Mouse (Mus musculus) limb, embryonic 12.5 days (tissue): ENCODE results near the gene Sult1c1. TPM values are rescaled to one million over a fixed set of nuclear protein-coding genes. Genes with fewer than 3 reads are reported as not detected.
"Not testable (repeated sequence)": the region's sequence is repeated elsewhere in the genome, so short reads cannot be mapped to it uniquely, and the experiment has no call there.

Experiments used
- ATAC-seq: fragments of 200-750 bp; cut with Nextera tagmentation; 2 replicates; pipeline ENCODE4 v1.8.0; 2017; ENCODE audit warnings: low read depth, moderate TSS enrichment; ENCODE audit not compliant: insufficient number of reproducible peaks, insufficient read depth, low FRiP score, low TSS enrichment
- H3K27ac ChIP-seq: fragments of 300-500 bp; sonication (generic); 2 replicates; pipeline ENCODE4 v1.5.1; 2016; ENCODE audit warnings: mild to moderate bottlenecking, moderate library complexity
- H3K27me3 ChIP-seq: fragments of 300-500 bp; sonication (generic); 2 replicates; pipeline ENCODE4 v1.6.1; 2016; ENCODE audit warnings: mild to moderate bottlenecking, moderate library complexity
- H3K36me3 ChIP-seq: fragments of 300-500 bp; sonication (generic); 2 replicates; pipeline ENCODE4 v1.6.1; 2016; ENCODE audit warnings: mild to moderate bottlenecking, moderate library complexity
- H3K4me1 ChIP-seq: fragments of 300-500 bp; sonication (generic); replicated peaks from 2 replicates; pipeline ENCODE4 v1.6.1; 2016
- H3K4me2 ChIP-seq: fragments of 300-500 bp; sonication (generic); 2 replicates; pipeline ENCODE4 v1.6.1; 2016; ENCODE audit warnings: mild to moderate bottlenecking, moderate library complexity
- H3K4me3 ChIP-seq: fragments of 300-500 bp; sonication (generic); replicated peaks from 2 replicates; pipeline ENCODE4 v1.5.1; 2016; ENCODE audit warnings: mild to moderate bottlenecking
- H3K9ac ChIP-seq: fragments of 300-500 bp; sonication (generic); replicated peaks from 2 replicates; pipeline ENCODE4 v1.6.1; 2016; ENCODE audit warnings: mild to moderate bottlenecking, moderate library complexity
- H3K9me3 ChIP-seq: fragments of 300-500 bp; sonication (generic); 2 replicates; pipeline ENCODE4 v1.6.1; 2016; ENCODE audit warnings: mild to moderate bottlenecking, moderate library complexity
- WGBS: fragments of 180-500 bp; shearing (Covaris S2); methylation state at CpG from one replicate; pipeline ENCODE4 v1.1.7; 2016; 5-methylcytosine and 5-hydroxymethylcytosine counted together
- polyA plus RNA-seq: library from polyadenylated mRNA; unstranded; fragments of >200 nt; fragmentation: Nextera tagmentation; extraction: Ambion mirVana; gene quantifications from 2 replicates; pipeline ENCODE4 v1.2.1, GENCODE M21; 2016

Gene Sult1c1
- not detected in 2 replicates for polyA plus RNA-seq

GRCm38 (mm10) chr17:53990574-53990973 lies at the start of gene Sult1c1:
Gene Sult1c1 (minus strand): TSS chr17:53990674.
- H3K4me1 ChIP-seq = no peaks in the 10 kb centered on the region
- no peaks in the 10 kb centered on the region for H3K36me3 ChIP-seq
- H3K27me3 ChIP-seq = no peaks in the 10 kb centered on the region
- H3K4me2 ChIP-seq = no peak within 1 kb of the TSS
- no peak within 1 kb of the TSS for H3K27ac ChIP-seq
- H3K4me3 ChIP-seq = no peak within 1 kb of the TSS
- no peak for ATAC-seq
- no peak within 1 kb of the TSS for H3K9ac ChIP-seq
- WGBS = 89% methylated on average over 6 of the region's 6 CpGs
- no peaks in the 10 kb centered on the region for H3K9me3 ChIP-seq

DNA sequence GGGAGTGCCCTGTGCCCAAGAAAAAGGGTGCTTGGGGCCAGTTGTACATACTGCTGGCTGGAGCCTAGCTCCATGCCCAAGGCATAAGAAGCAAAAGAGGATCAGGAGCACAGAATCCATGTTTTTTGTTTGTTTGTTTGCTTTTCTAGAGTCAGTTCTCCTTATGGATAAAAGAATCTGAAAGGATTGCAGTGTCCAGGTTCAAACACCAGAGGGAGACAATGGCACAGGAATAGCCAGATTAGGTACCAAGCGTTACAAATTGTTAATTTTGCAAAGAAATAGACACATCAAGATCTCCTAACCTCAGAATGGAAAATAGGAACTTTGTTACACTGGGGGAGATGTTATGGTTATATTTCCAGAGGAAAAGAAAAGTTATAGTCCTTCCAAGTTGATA lies 23.7 kb upstream of the Sult1c1 start:
- WGBS = 9% methylated on average over 1 of the region's 1 CpGs
- Histone ChIP-seq H3K36me3 (no peaks in the 10 kb centered on the region), H3K4me2 (no peak overlapping the region), H3K9me3 (no peaks in the 10 kb centered on the region), H3K4me1 (no peaks in the 10 kb centered on the region), H3K27me3 (no peaks in the 10 kb centered on the region), H3K27ac (no peak overlapping the region), H3K4me3 (no peak overlapping the region), H3K9ac (no peak overlapping the region)
- ATAC-seq = no peak

GRCm38 (mm10) chr17:54011196-54011595 lies 20.7 kb upstream of the Sult1c1 start:
- Histone ChIP-seq H3K9me3 (no peaks in the 10 kb centered on the region), H3K27ac (no peak overlapping the region), H3K4me3 (no peak overlapping the region), H3K4me2 (no peak overlapping the region), H3K36me3 (no peaks in the 10 kb centered on the region), H3K4me1 (no peaks in the 10 kb centered on the region), H3K9ac (no peak overlapping the region), H3K27me3 (no peaks in the 10 kb centered on the region)
- no peak for ATAC-seq

- H3K4me2 ChIP-seq, H3K4me1 ChIP-seq, H3K4me3 ChIP-seq, H3K27ac ChIP-seq, H3K27me3 ChIP-seq, H3K9me3 ChIP-seq, ATAC-seq, H3K9ac ChIP-seq, H3K36me3 ChIP-seq: not testable (repeated sequence)
- WGBS = 92% methylated on average over 1 of the region's 1 CpGs
These were observed 20.1 kb upstream of the Sult1c1 start for GRCm38 (mm10) chr17:54010536-54010935.

- no peak overlapping the region for H3K9ac ChIP-seq
- ATAC-seq = no peak
- 70% methylated on average over 4 of the region's 4 CpGs for WGBS
These were observed 13.0 kb upstream of the Sult1c1 start for GRCm38 (mm10) chr17:54003522-54003921.

GRCm38 (mm10) chr17:53973606-53974005 lies 16.9 kb downstream of the Sult1c1 start:
- no peak for ATAC-seq
- WGBS = 82% methylated on average over 4 of the region's 4 CpGs
- Histone ChIP-seq H3K4me2 (no peak overlapping the region), H3K36me3 (no peaks in the 10 kb centered on the region), H3K27ac (no peak overlapping the region), H3K4me3 (no peak overlapping the region), H3K4me1 (no peaks in the 10 kb centered on the region), H3K27me3 (no peaks in the 10 kb centered on the region), H3K9me3 (no peaks in the 10 kb centered on the region), H3K9ac (no peak overlapping the region)

More at GRCm38 (mm10) chr17:54003522-54003921, 13.0 kb upstream of the Sult1c1 start:
- Histone ChIP-seq H3K4me1 (no peaks in the 10 kb centered on the region), H3K4me2 (no peak overlapping the region), H3K27me3 (no peaks in the 10 kb centered on the region), H3K27ac (no peak overlapping the region), H3K4me3 (no peak overlapping the region), H3K36me3 (no peaks in the 10 kb centered on the region), H3K9me3 (no peaks in the 10 kb centered on the region)

- 92% methylated on average over 19 of the region's 19 CpGs for WGBS
- H3K27me3 ChIP-seq = no peaks in the 10 kb centered on the region
- H3K4me2 ChIP-seq = no peak overlapping the region
- H3K4me3 ChIP-seq = no peak overlapping the region
- H3K9me3 ChIP-seq = 0 out of 2 replicates have a peak, but pooled peaks cover 8% of the 10 kb centered on the region
- no peak overlapping the region for H3K27ac ChIP-seq
- no peaks in the 10 kb centered on the region for H3K4me1 ChIP-seq
- no peak overlapping the region for H3K9ac ChIP-seq
- no peaks in the 10 kb centered on the region for H3K36me3 ChIP-seq
- ATAC-seq = no peak
These were observed 48.8 kb downstream of the Sult1c1 start for GRCm38 (mm10) chr17:53941569-53942162.

DNA sequence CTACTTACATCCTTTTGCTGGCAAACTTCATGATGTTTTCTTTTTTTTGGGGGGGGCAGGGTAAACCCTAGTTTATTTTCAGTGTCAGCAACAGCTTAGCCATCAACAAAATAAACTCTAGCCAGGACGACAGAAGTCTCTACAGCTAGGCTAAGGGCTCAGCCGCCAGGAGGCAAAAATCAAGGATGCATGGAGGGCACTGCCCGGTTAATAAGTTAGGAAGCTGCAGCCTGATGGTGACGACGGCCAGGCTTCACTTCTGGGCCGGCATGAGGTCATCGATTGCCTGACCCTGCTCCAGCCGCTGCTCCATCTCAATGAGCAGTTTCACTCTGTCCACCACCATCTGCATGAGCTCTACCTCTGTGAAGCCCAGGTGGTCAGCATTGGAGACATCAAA lies 49.7 kb downstream of the Sult1c1 start:
- no peak overlapping the region for H3K4me2 ChIP-seq
- H3K27me3 ChIP-seq = no peaks in the 10 kb centered on the region
- H3K27ac ChIP-seq = no peak overlapping the region
- ATAC-seq = no peak
- no peak overlapping the region for H3K4me3 ChIP-seq
- 90% methylated on average over 8 of the region's 8 CpGs for WGBS
- no peak overlapping the region for H3K9ac ChIP-seq
- H3K9me3 ChIP-seq = 0 out of 2 replicates have a peak, but pooled peaks cover 8% of the 10 kb centered on the region
- H3K36me3 ChIP-seq = no peaks in the 10 kb centered on the region
- no peaks in the 10 kb centered on the region for H3K4me1 ChIP-seq

Other genes starting within 250 kb of the Sult1c1 start
- gene Sult1c2, start 144.3 kb downstream of the Sult1c1 start, polyA plus RNA-seq = not detected in 2 replicates